7 mouse cellular contexts compared by ENCODE assay signal in genomic region chr9:118926688-118927321, GRCm38 (mm10). TPM values are rescaled to one million over a fixed set of nuclear protein-coding genes. Genes with fewer than 3 reads are reported as not detected.
DNase-seq lines count a peak whose midpoint lies in the region; ATAC-seq and TF ChIP-seq lines count a peak whose summit lies in the region.

No protein-coding gene starts in this region.

- ATAC-seq in forebrain, postnatal 0 days, result peak; percentile 53
- ATAC-seq in hindbrain, embryonic 16.5 days, result peak; percentile 26

- peak; percentile 43 for DNase-seq in Muller cell, postnatal 12 days (ENCODE audit: inconsistent ontology term)
- peak; percentile 63 for DNase-seq in brain, embryonic 14.5 days (ENCODE audit: low read depth)
- peak; percentile 66 for DNase-seq in forebrain, postnatal 0 days
- DNase-seq in left cerebral cortex, adult 2 months (ENCODE audit: extremely low spot score in 1 of 2, low spot score in 2 of 2), result peak; percentile 77 to 84
- peak; percentile 55 to 68 for DNase-seq in lung, postnatal 4 days
- DNase-seq in right cerebral cortex, postnatal 4 days, result peak; percentile 72

- no peaks in the 10 kb centered on the region for H3K36me3 ChIP-seq in forebrain, postnatal 0 days (ENCODE audit: insufficient read depth)
- H3K36me3 ChIP-seq in hindbrain, embryonic 16.5 days (ENCODE audit: control insufficient read depth, insufficient read depth, low read length), result no peaks in the 10 kb centered on the region

- H3K4me1 ChIP-seq in forebrain, postnatal 0 days (ENCODE audit: insufficient read depth), result peaks cover 11% of the 10 kb centered on the region
- H3K4me1 ChIP-seq in hindbrain, embryonic 16.5 days (ENCODE audit: control insufficient read depth, insufficient read depth, low read depth, low read length), result peaks cover 23% of the 10 kb centered on the region

- H3K27ac ChIP-seq in forebrain, postnatal 0 days (ENCODE audit: low read depth, low read length), result peak overlapping the region; percentile 92
- H3K27ac ChIP-seq in hindbrain, embryonic 16.5 days (ENCODE audit: low read depth, low read length), result peak overlapping the region; percentile 88
- H3K27ac ChIP-seq in left cerebral cortex, adult 2 months, result peak overlapping the region; percentile 92

- H3K4me2 ChIP-seq in forebrain, postnatal 0 days (ENCODE audit: low read depth), result peak overlapping the region; percentile 90
- peak overlapping the region; percentile 97 for H3K4me2 ChIP-seq in hindbrain, embryonic 16.5 days (ENCODE audit: low read length)

- intact Hi-C loops in left cerebral cortex, adult 2 months (cut with DNase I), result loop anchor here (1.0 to 10.0 kb wide), 3 partner anchors 26 to 398 kb away; partner anchors contain the start of gene Oxsr1

- WGBS in forebrain, postnatal 0 days, result 3% methylated on average over 33 of the region's 68 CpGs
- WGBS in hindbrain, embryonic 16.5 days, result 2% methylated on average over 47 of the region's 68 CpGs

- no peaks in the 10 kb centered on the region for H3K9me3 ChIP-seq in forebrain, postnatal 0 days (ENCODE audit: low read length)
- no peaks in the 10 kb centered on the region for H3K9me3 ChIP-seq in hindbrain, embryonic 16.5 days (ENCODE audit: control insufficient read depth, low read length)

- peak overlapping the region; percentile 79 for H3K4me3 ChIP-seq in forebrain, postnatal 0 days (ENCODE audit: low read depth, low read length)
- H3K4me3 ChIP-seq in hindbrain, embryonic 16.5 days (ENCODE audit: low read length), result peak overlapping the region; percentile 88
- H3K4me3 ChIP-seq in left cerebral cortex, adult 2 months, result peak overlapping the region; percentile 81

- peak overlapping the region; percentile 80 for H3K9ac ChIP-seq in forebrain, postnatal 0 days
- H3K9ac ChIP-seq in hindbrain, embryonic 16.5 days (ENCODE audit: low read depth, low read length), result peak overlapping the region; percentile 92

- no peaks in the 10 kb centered on the region for H3K27me3 ChIP-seq in forebrain, postnatal 0 days (ENCODE audit: insufficient read depth, low read length)
- no peaks in the 10 kb centered on the region for H3K27me3 ChIP-seq in hindbrain, embryonic 16.5 days (replicated peaks; ENCODE audit: control insufficient read depth, insufficient read depth, low read length)

- no peak for TF ChIP-seq CTCF in brain, embryonic 14.5 days (IDR thresholded peaks at IDR 0.05; ENCODE audit: borderline replicate concordance, extremely low read depth, insufficient read depth, insufficient read length)
- no peak for TF ChIP-seq CTCF in forebrain, postnatal 0 days (IDR thresholded peaks at IDR 0.05; ENCODE audit: low read depth)
- no peak for TF ChIP-seq CTCF in left cerebral cortex, adult 2 months (IDR thresholded peaks at IDR 0.05)

- TF ChIP-seq POLR2A in brain, embryonic 14.5 days (IDR thresholded peaks at IDR 0.05; ENCODE audit: borderline replicate concordance, extremely low read depth, insufficient read depth, insufficient read length, poor library complexity, severe bottlenecking), result no peak

RNA-seq across cellular contexts. Expression of gene Ctdspl, which starts 0.6 kb away (rescaled TPM):
- polyA plus RNA-seq in brain, embryonic 14.5 days (2012; rRNA removed), result 13.8 and 16.0 TPM in 2 replicates
- total RNA-seq in forebrain, postnatal 0 days (2014; rRNA removed), result 7.8 and 7.9 TPM in 2 replicates
- 1.9 and 4.6 TPM in 2 replicates for polyA plus RNA-seq in forebrain, postnatal 0 days (2015; fragmentation: Nextera tagmentation; extraction: Ambion mirVana)
- polyA plus RNA-seq in hindbrain, embryonic 16.5 days (2015; fragmentation: Nextera tagmentation; extraction: Ambion mirVana), result 8.1 and 9.2 TPM in 2 replicates
- 10 to 100 TPM; 33.9 to 37.5 TPM for total RNA-seq in left cerebral cortex, adult 2 months (2021)

Comparison
In these comparisons a context has a peak if more than half of its experiments do, and no peak if none do; other contexts are left out.
1. Peak in every context shown above with its lines: DNase-seq, ATAC-seq, H3K4me3 ChIP-seq and H3K27ac ChIP-seq.